Mouse (Mus musculus): ENCODE results near the gene Rin2. TPM values are rescaled to one million over a fixed set of nuclear protein-coding genes. Genes with fewer than 3 reads are reported as not detected.

Gene Rin2
- total RNA-seq, 2 experiments from 2014 or later = 33.4 to 34.7 TPM

- no peak for DNase-seq (ENCODE audit: low spot score in 2 of 2)
Observed at GRCm38 (mm10) chr2:145730189-145730880, 55.3 kb downstream of the Rin2 start.

- no peak for DNase-seq (ENCODE audit: low spot score in 2 of 2)
Observed at GRCm38 (mm10) chr2:145730905-145731304, 55.9 kb downstream of the Rin2 start.

GRCm38 (mm10) chr2:145735079-145735478 is 60.1 kb downstream of the Rin2 start:
- no peak for DNase-seq (ENCODE audit: low spot score in 2 of 2)

GRCm38 (mm10) chr2:145736543-145736942 is 61.5 kb downstream of the Rin2 start:
- DNase-seq (ENCODE audit: low spot score in 2 of 2) = no peak

GRCm38 (mm10) chr2:145737196-145737595 is 62.2 kb downstream of the Rin2 start:
- no peak for DNase-seq (ENCODE audit: low spot score in 2 of 2)

GRCm38 (mm10) chr2:145740729-145741128 is 65.7 kb downstream of the Rin2 start:
- no peak for DNase-seq (ENCODE audit: low spot score in 2 of 2)

DNA sequence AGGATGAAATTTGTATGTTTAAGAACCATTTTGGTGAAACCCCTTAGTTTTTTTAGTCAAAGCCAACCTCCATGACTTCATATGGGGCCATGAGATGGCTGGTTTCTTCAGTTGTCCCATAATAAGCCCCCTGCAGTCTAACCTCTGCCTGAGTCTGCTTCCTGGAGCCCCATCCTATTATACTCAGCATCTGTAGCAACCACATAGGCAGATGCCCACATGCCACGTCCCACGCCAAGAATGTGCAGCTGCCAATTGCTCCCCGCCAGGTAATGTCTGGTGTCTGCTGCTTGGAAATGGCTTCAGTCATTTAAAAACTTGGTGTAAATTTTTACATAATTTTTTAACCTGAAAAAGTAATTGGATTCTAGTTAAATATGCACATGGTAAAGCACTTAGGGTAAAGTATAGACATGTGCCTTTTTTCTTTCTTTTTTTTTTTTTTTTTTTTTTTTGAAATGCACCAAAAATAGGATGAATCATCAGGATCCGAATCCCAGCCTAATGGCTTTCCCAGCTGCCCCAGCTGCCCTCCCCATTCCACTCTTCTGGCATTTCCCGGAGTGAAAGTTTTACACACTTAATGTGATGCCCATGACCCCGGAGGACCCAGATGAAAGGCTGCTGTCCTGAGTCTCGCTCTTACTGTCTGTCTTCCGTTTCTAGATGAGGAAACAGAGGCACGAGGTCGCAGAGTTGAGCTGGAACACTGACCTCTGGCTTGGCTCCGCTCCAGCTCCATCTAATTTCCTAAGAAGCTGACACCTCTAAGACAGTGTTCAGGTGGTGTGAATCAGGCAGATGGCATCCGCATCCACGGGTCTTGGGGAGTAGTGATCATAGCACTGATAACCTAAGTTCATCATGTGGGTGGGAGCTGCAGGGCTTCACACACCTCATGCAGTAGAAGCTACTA is 68.0 kb downstream of the Rin2 start:
- no peak for DNase-seq (ENCODE audit: low spot score in 2 of 2)

DNA sequence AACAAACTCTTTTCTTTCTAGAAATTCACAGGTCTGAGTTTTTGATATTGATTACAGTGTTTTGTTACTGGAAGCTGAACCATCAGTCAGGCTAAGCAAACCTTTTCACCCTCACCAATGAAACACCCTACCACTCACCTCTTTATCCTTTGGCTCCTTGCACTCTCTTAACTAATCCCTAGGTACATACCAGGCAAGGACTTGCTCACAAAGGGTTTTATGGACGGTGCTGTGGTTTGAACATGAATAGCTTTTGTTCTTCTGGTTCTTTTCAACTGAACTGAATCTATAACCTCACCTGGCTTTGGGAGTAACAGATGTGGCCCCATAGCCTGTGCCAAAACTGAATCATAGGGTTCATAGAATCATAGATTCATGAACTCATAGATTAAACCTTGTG is 71.4 kb downstream of the Rin2 start:
- no peak for DNase-seq (ENCODE audit: low spot score in 2 of 2)

- DNase-seq (ENCODE audit: low spot score in 2 of 2) = no peak
Observed at GRCm38 (mm10) chr2:145749645-145750044, 74.6 kb downstream of the Rin2 start.

DNA sequence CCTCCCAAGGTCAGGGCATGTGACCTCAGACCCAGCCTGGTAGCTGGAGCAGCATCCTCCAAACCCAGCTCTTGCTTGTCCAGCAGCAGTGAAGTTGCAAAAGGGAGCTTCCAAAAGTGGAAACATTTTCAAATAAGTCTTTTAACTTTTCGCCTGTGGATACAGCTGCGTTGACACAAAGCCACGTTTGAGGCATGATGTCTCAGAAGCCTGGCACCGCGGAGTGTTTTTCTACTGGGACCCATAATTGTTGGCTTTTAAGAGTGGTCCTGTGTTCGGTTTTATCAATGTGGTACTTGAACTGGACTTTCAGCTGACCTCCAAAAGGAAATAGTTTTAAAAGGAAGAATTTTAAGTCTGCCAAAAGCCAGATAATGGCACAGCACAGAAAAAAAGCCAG is 77.6 kb downstream of the Rin2 start:
- no peak for DNase-seq (ENCODE audit: low spot score in 2 of 2)

DNA sequence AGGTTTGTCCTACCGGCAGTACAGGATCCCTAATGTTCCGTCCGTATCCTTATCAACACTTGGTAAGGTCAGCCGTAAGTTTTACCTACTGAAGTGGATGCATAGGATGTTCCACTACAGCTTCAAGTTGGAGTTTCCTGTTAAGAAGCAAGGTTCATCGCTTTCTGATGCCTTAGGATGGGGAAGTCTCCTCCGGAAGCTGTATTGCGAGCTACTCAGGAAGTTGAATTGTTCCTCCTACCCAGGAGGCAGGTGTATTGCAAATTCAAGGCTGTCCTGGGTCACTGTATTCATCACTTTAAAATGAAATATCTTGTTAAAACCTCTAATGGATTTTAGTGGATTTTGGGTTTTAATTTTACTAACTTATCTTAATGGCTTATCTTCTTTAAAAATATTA is 79.0 kb downstream of the Rin2 start:
- no peak for DNase-seq (ENCODE audit: low spot score in 2 of 2)

DNA sequence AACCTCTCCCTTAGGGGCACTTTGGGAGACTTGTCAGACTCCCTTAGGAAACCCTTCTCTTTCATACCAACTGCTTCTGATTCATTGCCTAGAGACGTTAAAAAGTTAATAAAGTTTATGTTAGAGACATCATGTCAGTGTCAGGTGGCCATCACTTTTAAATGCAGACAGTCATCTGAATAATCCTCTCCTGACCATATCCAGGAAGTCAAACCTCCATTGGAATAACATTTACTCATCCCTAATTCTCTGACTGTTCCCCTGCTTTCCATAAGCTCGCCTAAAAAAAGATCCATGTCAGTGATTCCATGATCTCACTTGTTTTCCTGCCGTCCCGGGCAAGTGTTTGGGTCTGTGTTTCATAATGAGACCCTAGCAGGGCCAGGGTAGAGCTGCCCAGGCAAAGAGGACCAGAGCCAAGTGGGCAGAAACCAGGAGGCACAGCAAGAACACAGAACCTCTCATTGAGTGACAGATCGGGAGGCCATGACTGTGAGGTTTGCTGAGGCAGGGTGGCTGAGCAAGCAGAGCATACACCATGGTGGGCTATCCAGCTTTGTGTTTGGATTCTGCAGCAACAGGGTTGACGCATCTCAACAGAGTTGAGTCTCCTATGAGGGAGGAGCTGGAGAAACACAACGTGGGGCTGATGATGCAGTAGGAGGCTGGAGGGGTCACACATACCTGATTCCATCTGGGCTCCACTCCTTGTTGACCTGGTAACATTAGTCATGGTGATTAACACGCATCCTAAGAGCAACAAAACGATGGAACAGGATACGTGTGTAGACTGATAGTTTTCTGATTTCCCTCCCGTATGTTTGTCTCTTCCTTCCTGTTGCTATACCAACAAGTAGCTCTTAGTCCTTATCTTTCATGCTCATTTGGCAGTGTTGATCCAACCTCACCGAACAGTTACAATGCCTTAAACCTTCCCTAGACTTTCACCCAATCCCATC is 81.1 kb downstream of the Rin2 start:
- no peak for DNase-seq (ENCODE audit: low spot score in 2 of 2)

DNA sequence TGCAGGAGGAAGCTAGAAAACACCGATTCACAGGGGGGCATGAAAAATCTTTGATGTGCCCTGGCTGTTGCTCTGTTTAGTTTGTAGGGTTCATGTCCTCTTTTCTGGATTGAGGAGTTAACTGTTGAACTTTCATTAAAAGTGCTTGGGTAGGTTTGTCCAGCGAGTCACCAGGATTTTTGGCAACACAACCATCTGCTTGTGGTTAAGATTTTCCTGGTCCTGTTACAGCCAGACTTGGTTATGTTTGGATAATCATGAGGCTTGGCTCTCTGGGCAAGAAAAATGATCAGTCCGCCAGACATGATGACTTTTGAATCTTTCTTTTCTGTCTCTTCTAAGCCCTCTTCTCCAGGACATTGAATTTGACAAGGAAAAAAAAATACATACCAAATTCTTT is 85.1 kb downstream of the Rin2 start:
- DNase-seq (ENCODE audit: low spot score in 2 of 2) = no peak

GRCm38 (mm10) chr2:145761436-145761835 is 86.4 kb downstream of the Rin2 start:
- DNase-seq (ENCODE audit: low spot score in 2 of 2) = no peak

- no peak for DNase-seq (ENCODE audit: low spot score in 2 of 2)
Observed at GRCm38 (mm10) chr2:145769964-145770363, 94.9 kb downstream of the Rin2 start.

DNA sequence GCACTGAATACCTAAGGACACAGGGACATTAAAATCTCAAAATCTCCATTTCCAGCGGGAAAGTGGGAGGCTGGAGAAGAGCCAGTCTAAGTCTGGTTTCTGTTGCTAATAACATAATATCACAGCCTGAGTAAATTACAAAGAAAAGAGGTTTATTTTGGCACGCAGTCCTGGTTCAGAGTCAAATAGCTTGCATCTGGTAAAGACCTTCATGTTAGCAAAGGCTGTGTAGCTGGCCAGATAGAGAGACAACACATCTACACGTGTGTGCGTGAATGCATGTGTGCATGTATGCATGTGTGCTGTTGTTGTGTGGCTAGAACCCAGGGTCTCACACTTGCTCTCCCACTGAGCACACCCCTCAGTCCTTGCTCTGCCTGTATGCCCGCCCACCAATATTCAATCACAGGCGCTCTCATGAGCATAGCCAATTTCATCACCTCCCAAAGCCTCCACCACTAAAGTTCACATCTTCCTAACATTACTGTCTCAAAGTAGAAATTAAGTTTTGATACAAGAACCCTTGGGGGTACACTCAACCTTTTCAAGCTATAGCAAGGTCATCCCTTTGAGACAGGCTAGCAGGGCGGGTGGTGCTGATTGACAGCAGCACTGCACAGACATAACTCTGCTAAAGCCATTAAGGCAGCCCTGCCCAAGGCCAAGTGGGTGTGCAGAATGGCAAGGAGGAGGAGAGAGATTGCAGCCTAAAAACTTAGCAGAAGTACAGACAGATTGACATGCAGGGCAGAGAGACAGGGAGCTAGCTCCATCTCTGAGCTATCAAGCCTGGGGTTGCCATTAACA is 95.9 kb downstream of the Rin2 start:
- no peak for DNase-seq (ENCODE audit: low spot score in 2 of 2)

GRCm38 (mm10) chr2:145783247-145783646 is 108.2 kb downstream of the Rin2 start:
- no peak for DNase-seq (ENCODE audit: low spot score in 2 of 2)

DNA sequence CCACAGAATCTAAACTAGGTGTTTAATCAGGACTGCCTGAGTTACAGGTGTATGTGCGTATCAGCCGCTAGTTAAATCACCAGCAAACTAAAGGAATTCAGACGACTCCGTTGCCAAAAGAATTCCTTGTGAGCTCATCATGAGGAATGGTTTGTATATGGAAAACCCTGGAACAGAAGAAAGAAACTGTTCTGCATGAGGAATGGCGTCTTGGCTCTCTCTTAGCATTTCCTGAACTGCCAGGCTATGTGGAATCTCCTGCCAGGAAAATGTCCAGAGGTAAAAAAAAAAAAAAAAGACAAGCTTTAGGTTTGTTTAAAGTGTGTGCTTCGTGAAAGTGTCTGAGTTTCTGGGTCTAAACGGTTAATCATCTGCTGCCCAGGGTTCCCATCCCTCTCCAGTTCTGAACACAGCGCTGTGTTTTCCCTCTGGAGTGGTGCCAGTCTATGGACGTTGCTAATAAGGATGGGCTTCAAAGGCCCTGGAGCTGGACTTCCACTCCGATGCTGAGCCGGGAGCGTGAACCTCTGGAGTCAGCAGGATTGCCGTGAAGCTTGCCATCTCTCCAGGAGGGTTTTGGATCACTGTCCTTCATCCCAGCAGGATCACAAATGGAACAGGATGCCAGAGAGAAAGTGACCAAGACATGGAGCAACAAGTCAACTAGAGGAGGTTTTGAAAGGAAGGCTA is 109.4 kb downstream of the Rin2 start:
- DNase-seq (ENCODE audit: low spot score in 2 of 2) = no peak

DNA sequence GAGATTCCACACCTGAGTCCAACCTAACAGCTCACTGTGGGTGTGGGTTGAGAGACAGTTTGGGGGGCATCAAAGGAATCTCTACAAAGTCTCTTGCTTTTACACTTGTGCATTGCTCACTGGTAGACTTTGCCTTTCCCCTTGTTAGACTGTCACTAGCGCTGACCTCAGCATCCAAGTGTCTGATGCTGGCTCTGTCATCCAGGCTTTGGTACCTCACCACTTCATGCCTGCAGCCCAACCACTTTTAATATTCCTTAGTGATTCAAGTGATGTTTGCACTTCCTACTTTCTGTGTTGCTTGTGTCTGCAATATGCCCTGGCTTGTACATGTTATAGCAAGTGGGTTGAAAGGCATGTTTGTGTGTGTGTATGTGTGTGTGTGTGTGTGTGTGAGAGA is 109.9 kb downstream of the Rin2 start:
- no peak for DNase-seq (ENCODE audit: low spot score in 2 of 2)

Data from adrenal gland, postnatal 4 days (tissue).